Mouse (Mus musculus): ENCODE data around the gene Cd8a. TPM values are rescaled to one million over a fixed set of nuclear protein-coding genes. Genes with fewer than 3 reads are reported as not detected.

Gene Cd8a
- polyA plus RNA-seq, 1 experiment from 2014 or later, result 0.04 TPM

GRCm38 (mm10) chr6:71398829-71399609, 25.8 kb downstream of the Cd8a start:
- TF ChIP-seq CTCF (IDR thresholded peaks at IDR 0.05; ENCODE audit: low read depth) (peak; percentile 71), EP300 (IDR thresholded peaks at IDR 0.05; ENCODE audit: low read depth) (no peak)
- ATAC-seq (no peak), DNase-seq (no peak)
- Histone ChIP-seq H3K4me2 (ENCODE audit: low read depth, low read length) (no peak overlapping the region), H3K9me3 (ENCODE audit: low read length) (no peaks in the 10 kb centered on the region), H3K4me3 (ENCODE audit: low read depth, low read length) (no peak overlapping the region), H3K9ac (replicated peaks) (no peak overlapping the region), H3K36me3 (replicated peaks; ENCODE audit: insufficient read depth, low read length) (peaks cover 32% of the 10 kb centered on the region), H3K27ac (ENCODE audit: low read depth) (no peak overlapping the region), H3K27me3 (ENCODE audit: insufficient read depth, low read length) (no peaks in the 10 kb centered on the region), H3K4me1 (ENCODE audit: insufficient read depth) (no peaks in the 10 kb centered on the region)
- WGBS (ENCODE audit: insufficient replicate concordance), result 83% methylated on average over 4 of the region's 4 CpGs

GRCm38 (mm10) chr6:71414624-71415023, 41.4 kb downstream of the Cd8a start:
- Histone ChIP-seq H3K27ac (ENCODE audit: low read depth) (no peak overlapping the region), H3K9me3 (ENCODE audit: low read length) (no peaks in the 10 kb centered on the region), H3K4me2 (ENCODE audit: low read depth, low read length) (no peak overlapping the region), H3K9ac (replicated peaks) (no peak overlapping the region), H3K4me1 (ENCODE audit: insufficient read depth) (peaks cover 8% of the 10 kb centered on the region; the same call in 1 of the 2 replicates), H3K36me3 (replicated peaks; ENCODE audit: insufficient read depth, low read length) (peaks cover 26% of the 10 kb centered on the region; the same call in 1 of the 2 replicates), H3K4me3 (ENCODE audit: low read depth, low read length) (no peak overlapping the region), H3K27me3 (ENCODE audit: insufficient read depth, low read length) (no peaks in the 10 kb centered on the region)
- TF ChIP-seq CTCF (IDR thresholded peaks at IDR 0.05; ENCODE audit: low read depth) (no peak), EP300 (IDR thresholded peaks at IDR 0.05; ENCODE audit: low read depth) (no peak)
- ATAC-seq (no peak), DNase-seq (no peak)
- WGBS (ENCODE audit: insufficient replicate concordance), result 87% methylated on average over 4 of the region's 4 CpGs

- Histone ChIP-seq H3K36me3 (replicated peaks; ENCODE audit: insufficient read depth, low read length) (peaks cover 24% of the 10 kb centered on the region; the same call in 1 of the 2 replicates), H3K9ac (replicated peaks) (no peak overlapping the region), H3K9me3 (ENCODE audit: low read length) (no peaks in the 10 kb centered on the region), H3K27ac (ENCODE audit: low read depth) (no peak overlapping the region), H3K27me3 (ENCODE audit: insufficient read depth, low read length) (no peaks in the 10 kb centered on the region), H3K4me2 (ENCODE audit: low read depth, low read length) (no peak overlapping the region), H3K4me3 (ENCODE audit: low read depth, low read length) (no peak overlapping the region), H3K4me1 (ENCODE audit: insufficient read depth) (peaks cover 8% of the 10 kb centered on the region; the same call in 1 of the 2 replicates)
- no peak for TF ChIP-seq EP300 (IDR thresholded peaks at IDR 0.05; ENCODE audit: low read depth)
- no peak for TF ChIP-seq CTCF (IDR thresholded peaks at IDR 0.05; ENCODE audit: low read depth)
- DNase-seq, result no peak
- ATAC-seq, result no peak
- 82% methylated on average over 3 of the region's 3 CpGs for WGBS (ENCODE audit: insufficient replicate concordance)
Observed at GRCm38 (mm10) chr6:71415446-71415845, 42.2 kb downstream of the Cd8a start.

- Histone ChIP-seq H3K4me2 (ENCODE audit: low read depth, low read length) (no peak overlapping the region), H3K9me3 (ENCODE audit: low read length) (no peaks in the 10 kb centered on the region), H3K27me3 (ENCODE audit: insufficient read depth, low read length) (no peaks in the 10 kb centered on the region), H3K9ac (replicated peaks) (no peak overlapping the region), H3K4me3 (ENCODE audit: low read depth, low read length) (no peak overlapping the region), H3K36me3 (replicated peaks; ENCODE audit: insufficient read depth, low read length) (peaks cover 10% of the 10 kb centered on the region; the same call in 1 of the 2 replicates), H3K4me1 (ENCODE audit: insufficient read depth) (peaks cover 14% of the 10 kb centered on the region), H3K27ac (ENCODE audit: low read depth) (no peak overlapping the region)
- DNase-seq (peak; percentile 24), ATAC-seq (peak; percentile 70)
- TF ChIP-seq EP300 (IDR thresholded peaks at IDR 0.05; ENCODE audit: low read depth) (no peak), CTCF (IDR thresholded peaks at IDR 0.05; ENCODE audit: low read depth) (no peak)
- 75% methylated on average over 3 of the region's 3 CpGs for WGBS (ENCODE audit: insufficient replicate concordance)
Observed at GRCm38 (mm10) chr6:71418874-71419273, 45.6 kb downstream of the Cd8a start.

- no peak overlapping the region for H3K9ac ChIP-seq (replicated peaks)
Observed at GRCm38 (mm10) chr6:71420848-71421247, 47.6 kb downstream of the Cd8a start.

GRCm38 (mm10) chr6:71422162-71422561, 48.9 kb downstream of the Cd8a start:
- no peak overlapping the region for H3K4me3 ChIP-seq (ENCODE audit: low read depth, low read length)
- no peak overlapping the region for H3K4me2 ChIP-seq (ENCODE audit: low read depth, low read length)
- no peaks in the 10 kb centered on the region for H3K27me3 ChIP-seq (ENCODE audit: insufficient read depth, low read length)
- no peaks in the 10 kb centered on the region for H3K9me3 ChIP-seq (ENCODE audit: low read length)
- H3K4me1 ChIP-seq (ENCODE audit: insufficient read depth), result peaks cover 11% of the 10 kb centered on the region
- no peak overlapping the region for H3K9ac ChIP-seq (replicated peaks)
- WGBS (ENCODE audit: insufficient replicate concordance), result 81% methylated on average over 3 of the region's 3 CpGs
- peak; percentile 56 for ATAC-seq
- H3K27ac ChIP-seq (ENCODE audit: low read depth), result no peak overlapping the region
- no peak for TF ChIP-seq CTCF (IDR thresholded peaks at IDR 0.05; ENCODE audit: low read depth)
- no peak for TF ChIP-seq EP300 (IDR thresholded peaks at IDR 0.05; ENCODE audit: low read depth)
- no peak for DNase-seq
- H3K36me3 ChIP-seq (replicated peaks; ENCODE audit: insufficient read depth, low read length), result peaks cover 5% of the 10 kb centered on the region

More at GRCm38 (mm10) chr6:71420848-71421247, 47.6 kb downstream of the Cd8a start:
- TF ChIP-seq CTCF (IDR thresholded peaks at IDR 0.05; ENCODE audit: low read depth) (no peak), EP300 (IDR thresholded peaks at IDR 0.05; ENCODE audit: low read depth) (no peak)
- Histone ChIP-seq H3K4me2 (ENCODE audit: low read depth, low read length) (no peak overlapping the region), H3K27ac (ENCODE audit: low read depth) (no peak overlapping the region), H3K4me1 (ENCODE audit: insufficient read depth) (peaks cover 11% of the 10 kb centered on the region), H3K27me3 (ENCODE audit: insufficient read depth, low read length) (no peaks in the 10 kb centered on the region), H3K4me3 (ENCODE audit: low read depth, low read length) (no peak overlapping the region), H3K9me3 (ENCODE audit: low read length) (no peaks in the 10 kb centered on the region), H3K36me3 (replicated peaks; ENCODE audit: insufficient read depth, low read length) (peaks cover 5% of the 10 kb centered on the region; the same call in 1 of the 2 replicates)
- WGBS (ENCODE audit: insufficient replicate concordance), result 80% methylated on average over 6 of the region's 6 CpGs
- ATAC-seq, result no peak
- no peak for DNase-seq
